Mouse (Mus musculus) heart, embryonic 10.5 days (tissue): ENCODE results near the gene Calhm2. TPM values are rescaled to one million over a fixed set of nuclear protein-coding genes. Genes with fewer than 3 reads are reported as not detected.
"Not testable (repeated sequence)": the region's sequence is repeated elsewhere in the genome, so short reads cannot be mapped to it uniquely, and the experiment has no call there.

Source experiments
- DNase-seq: peaks from one replicate; pipeline ENCODE4 v3.0.0-alpha.2; 2017; ENCODE audit warnings: low spot score
- H3K27ac ChIP-seq: fragments of 300-500 bp; sonication (generic); 2 replicates; pipeline ENCODE4 v1.5.1; 2016; ENCODE audit warnings: mild to moderate bottlenecking
- H3K27me3 ChIP-seq: fragments of 300-500 bp; sonication (generic); 2 replicates; pipeline ENCODE4 v1.6.1; 2016; ENCODE audit warnings: mild to moderate bottlenecking; ENCODE audit not compliant: poor library complexity, insufficient read depth, severe bottlenecking
- H3K36me3 ChIP-seq: fragments of 300-500 bp; sonication (generic); 2 replicates; pipeline ENCODE4 v1.6.1; 2016; ENCODE audit warnings: mild to moderate bottlenecking, moderate library complexity
- H3K4me1 ChIP-seq: fragments of 300-500 bp; sonication (generic); 2 replicates; pipeline ENCODE4 v1.6.1; 2016; ENCODE audit warnings: mild to moderate bottlenecking
- H3K4me3 ChIP-seq: fragments of 300-500 bp; sonication (generic); 2 replicates; pipeline ENCODE4 v1.5.1; 2016; ENCODE audit warnings: mild to moderate bottlenecking, moderate library complexity
- H3K9me3 ChIP-seq: fragments of 300-500 bp; sonication (generic); 2 replicates; pipeline ENCODE4 v1.6.1; 2016; ENCODE audit warnings: mild to moderate bottlenecking, moderate library complexity
- WGBS: fragments of 180-500 bp; shearing (Covaris S2); methylation state at CpG from one replicate; pipeline ENCODE4 v1.1.7; 2016; 5-methylcytosine and 5-hydroxymethylcytosine counted together
- polyA plus RNA-seq: library from polyadenylated mRNA; unstranded; fragments of >200 nt; fragmentation: Nextera tagmentation; extraction: Ambion mirVana; gene quantifications from 2 replicates; pipeline ENCODE4 v1.2.1, GENCODE M21; 2016

The Calhm2 gene
- polyA plus RNA-seq, 1 experiment from 2014 or later = 3.8 TPM

GRCm38 (mm10) chr19:47144154-47144553 lies 6.1 kb upstream of the Calhm2 start, which contains the start of gene Calhm1:
Gene Calhm1 (minus strand): TSS chr19:47144254.
- Histone ChIP-seq H3K4me1 (0 out of 2 replicates have a peak, but pooled peaks cover 2% of the 10 kb centered on the region), H3K27me3 (peaks cover 28% of the 10 kb centered on the region), H3K9me3 (no peaks in the 10 kb centered on the region), H3K27ac (no peak within 1 kb of the TSS), H3K4me3 (no peak within 1 kb of the TSS), H3K36me3 (no peaks in the 10 kb centered on the region)
- DNase-seq = no peak
- 87% methylated on average over 6 of the region's 6 CpGs for WGBS

- 69% methylated on average over 6 of the region's 6 CpGs for whole genome bisulfite sequencing
- Histone ChIP-seq H3K4me3 (no peak overlapping the region), H3K9me3 (no peaks in the 10 kb centered on the region), H3K27ac (no peak overlapping the region), H3K4me1 (peaks cover 15% of the 10 kb centered on the region), H3K36me3 (no peaks in the 10 kb centered on the region), H3K27me3 (peaks cover 36% of the 10 kb centered on the region)
- DNase-seq = no peak
Observed at GRCm38 (mm10) chr19:47142438-47142837, 4.3 kb upstream of the Calhm2 start.

GRCm38 (mm10) chr19:47139611-47140010 lies 1.5 kb upstream of the Calhm2 start:
- Histone ChIP-seq H3K27me3 (peaks cover 36% of the 10 kb centered on the region), H3K36me3 (peaks cover 12% of the 10 kb centered on the region), H3K4me1 (peaks cover 37% of the 10 kb centered on the region)
- WGBS = 29% methylated on average over 7 of the region's 7 CpGs
- H3K27ac ChIP-seq, H3K4me3 ChIP-seq, H3K9me3 ChIP-seq, DNase-seq: not testable (repeated sequence)

GRCm38 (mm10) chr19:47137051-47137581 lies 978 bp downstream of the Calhm2 start:
- peaks cover 34% of the 10 kb centered on the region for H3K36me3 ChIP-seq
- 27% methylated on average over 6 of the region's 6 CpGs for WGBS
- H3K27me3 ChIP-seq = peaks cover 25% of the 10 kb centered on the region
- H3K4me1 ChIP-seq = peaks cover 37% of the 10 kb centered on the region
- H3K9me3 ChIP-seq = no peaks in the 10 kb centered on the region
- peak overlapping the region; percentile 60 for H3K4me3 ChIP-seq
- peak overlapping the region; percentile 93 for H3K27ac ChIP-seq
- peak; percentile 82 for DNase-seq

- 81% methylated on average over 5 of the region's 5 CpGs for WGBS
- peaks cover 43% of the 10 kb centered on the region for H3K36me3 ChIP-seq
- no peak for DNase-seq
- H3K4me1 ChIP-seq = peaks cover 37% of the 10 kb centered on the region
- no peak overlapping the region for H3K27ac ChIP-seq
- H3K9me3 ChIP-seq = no peaks in the 10 kb centered on the region
- peaks cover 25% of the 10 kb centered on the region for H3K27me3 ChIP-seq
- H3K4me3 ChIP-seq = no peak overlapping the region
Observed at GRCm38 (mm10) chr19:47136170-47136569, 1.9 kb downstream of the Calhm2 start.

GRCm38 (mm10) chr19:47135568-47135967 lies 2.5 kb downstream of the Calhm2 start:
- Histone ChIP-seq H3K36me3 (peaks cover 49% of the 10 kb centered on the region), H3K27me3 (peaks cover 20% of the 10 kb centered on the region), H3K9me3 (no peaks in the 10 kb centered on the region), H3K4me1 (peaks cover 37% of the 10 kb centered on the region), H3K27ac (no peak overlapping the region), H3K4me3 (no peak overlapping the region)
- DNase-seq = no peak
- 87% methylated on average over 17 of the region's 17 CpGs for WGBS

- H3K4me3 ChIP-seq = no peak overlapping the region
- peaks cover 30% of the 10 kb centered on the region for H3K4me1 ChIP-seq
- DNase-seq = no peak
- no peak overlapping the region for H3K27ac ChIP-seq
- H3K9me3 ChIP-seq = no peaks in the 10 kb centered on the region
- WGBS = 89% methylated on average over 7 of the region's 7 CpGs
- no peaks in the 10 kb centered on the region for H3K27me3 ChIP-seq
- peaks cover 73% of the 10 kb centered on the region for H3K36me3 ChIP-seq
Observed at GRCm38 (mm10) chr19:47133161-47133560, 4.9 kb downstream of the Calhm2 start.

- 90% methylated on average over 15 of the region's 15 CpGs for WGBS
- DNase-seq = no peak
- H3K4me3 ChIP-seq = no peak overlapping the region
- H3K4me1 ChIP-seq = 0 out of 2 replicates have a peak, but pooled peaks cover 4% of the 10 kb centered on the region
- no peak overlapping the region for H3K27ac ChIP-seq
- H3K9me3 ChIP-seq = no peaks in the 10 kb centered on the region
- H3K27me3 ChIP-seq = no peaks in the 10 kb centered on the region
- H3K36me3 ChIP-seq = peaks cover 96% of the 10 kb centered on the region
Observed at GRCm38 (mm10) chr19:47130551-47131125, 7.5 kb downstream of the Calhm2 start.

GRCm38 (mm10) chr19:47128835-47129234 lies 9.3 kb downstream of the Calhm2 start:
- peaks cover 99% of the 10 kb centered on the region for H3K36me3 ChIP-seq
- DNase-seq = no peak
- H3K4me3 ChIP-seq = no peak overlapping the region
- 90% methylated on average over 11 of the region's 11 CpGs for WGBS
- H3K27ac ChIP-seq = no peak overlapping the region
- H3K9me3 ChIP-seq = no peaks in the 10 kb centered on the region
- peaks cover 4% of the 10 kb centered on the region; the same call in 1 of the 2 replicates for H3K4me1 ChIP-seq
- H3K27me3 ChIP-seq = no peaks in the 10 kb centered on the region

- no peaks in the 10 kb centered on the region for H3K9me3 ChIP-seq
- H3K36me3 ChIP-seq = peaks cover 95% of the 10 kb centered on the region
- no peak overlapping the region for H3K27ac ChIP-seq
- WGBS = 92% methylated on average over 10 of the region's 10 CpGs
- no peak overlapping the region for H3K4me3 ChIP-seq
- peaks cover 6% of the 10 kb centered on the region; the same call in 1 of the 2 replicates for H3K4me1 ChIP-seq
- H3K27me3 ChIP-seq = no peaks in the 10 kb centered on the region
- DNase-seq = no peak
Observed at GRCm38 (mm10) chr19:47128164-47128563, 9.9 kb downstream of the Calhm2 start.

GRCm38 (mm10) chr19:47122802-47123201 lies 15.3 kb downstream of the Calhm2 start:
- H3K36me3 ChIP-seq = peaks cover 82% of the 10 kb centered on the region
- no peak for DNase-seq
- H3K27ac ChIP-seq = no peak overlapping the region
- peaks cover 6% of the 10 kb centered on the region; the same call in 1 of the 2 replicates for H3K4me1 ChIP-seq
- H3K27me3 ChIP-seq = no peaks in the 10 kb centered on the region
- WGBS = 21% methylated on average over 2 of the region's 2 CpGs
- no peak overlapping the region for H3K4me3 ChIP-seq
- H3K9me3 ChIP-seq = no peaks in the 10 kb centered on the region

GRCm38 (mm10) chr19:47121054-47121453 lies 17.0 kb downstream of the Calhm2 start:
- Histone ChIP-seq H3K4me3 (no peak overlapping the region), H3K4me1 (peaks cover 6% of the 10 kb centered on the region; the same call in 1 of the 2 replicates), H3K9me3 (no peaks in the 10 kb centered on the region), H3K27me3 (no peaks in the 10 kb centered on the region), H3K27ac (no peak overlapping the region), H3K36me3 (peaks cover 82% of the 10 kb centered on the region)
- WGBS = 44% methylated on average over 4 of the region's 4 CpGs
- DNase-seq = no peak

- Histone ChIP-seq H3K9me3 (no peaks in the 10 kb centered on the region), H3K36me3 (peaks cover 82% of the 10 kb centered on the region), H3K27me3 (no peaks in the 10 kb centered on the region), H3K27ac (no peak overlapping the region), H3K4me3 (no peak overlapping the region), H3K4me1 (no peaks in the 10 kb centered on the region)
- DNase-seq = no peak
- WGBS = 84% methylated on average over 2 of the region's 2 CpGs
Observed at GRCm38 (mm10) chr19:47118634-47119033, 19.5 kb downstream of the Calhm2 start.
